Mouse (Mus musculus) cortical plate, adult 2 months (tissue): Measurements from ENCODE around the gene Snrpc. TPM values are rescaled to one million over a fixed set of nuclear protein-coding genes. Genes with fewer than 3 reads are reported as not detected.

ENCODE experiments used
- H3K27ac ChIP-seq: fragments of 200-500 bp; 2 replicates; pipeline ENCODE4 v1.5.1; 2012; ENCODE audit warnings: low read length, control low read depth, inconsistent platforms; ENCODE audit not compliant: insufficient read depth
- H3K4me1 ChIP-seq: fragments of 200-500 bp; 2 replicates; pipeline ENCODE4 v1.6.1; 2011; ENCODE audit warnings: low read length; ENCODE audit not compliant: control insufficient read depth, insufficient read depth
- H3K4me3 ChIP-seq: fragments of 200-500 bp; 2 replicates; pipeline ENCODE4 v1.5.1; 2011; ENCODE audit warnings: mild to moderate bottlenecking, low read length, control low read depth; ENCODE audit not compliant: insufficient read depth
- CTCF ChIP-seq: fragments of 200-500 bp; IDR thresholded peaks from 2 replicates; pipeline ENCODE4 v1.5.1; 2011; ENCODE audit warnings: mild to moderate bottlenecking, control low read depth, low read length; ENCODE audit not compliant: insufficient read depth; ENCODE audit errors: extremely low read depth
- POLR2A ChIP-seq: fragments of 200-500 bp; IDR thresholded peaks from 2 replicates; pipeline ENCODE4 v1.6.1; 2011; ENCODE audit warnings: mild to moderate bottlenecking, low read length, control low read depth; ENCODE audit not compliant: insufficient read depth; ENCODE audit errors: extremely low read depth
- polyA plus RNA-seq: library from polyadenylated mRNA; depleted of rRNA; stranded (reverse); fragments of >200 nt; gene quantifications from 2 replicates; pipeline ENCODE4 v1.2.3, GENCODE M21; 2012

The Snrpc gene
- polyA plus RNA-seq, 1 experiment = 69.2 TPM

DNA sequence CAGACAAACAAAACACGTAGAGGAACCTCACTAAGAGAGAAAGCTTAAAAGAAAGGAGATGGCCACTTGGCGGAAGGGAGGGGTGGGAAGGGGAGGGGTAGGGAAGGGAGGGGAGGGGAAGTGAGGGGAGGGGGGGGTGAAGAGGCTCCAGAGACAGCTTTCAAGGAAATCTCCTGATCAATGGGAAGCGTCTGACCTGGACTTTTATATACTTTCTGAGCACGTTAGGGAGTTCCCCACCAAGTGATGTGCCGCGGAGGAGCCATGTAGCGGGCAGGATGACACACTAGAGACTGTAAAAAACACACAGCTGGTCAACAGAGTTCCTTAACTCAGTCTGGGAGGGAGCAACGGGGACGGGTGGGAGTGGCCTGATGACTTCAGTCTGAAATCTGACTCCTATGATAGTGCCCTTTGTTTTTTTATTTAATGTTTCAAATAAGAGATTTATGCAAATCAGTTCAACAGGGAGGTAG lies 11.0 kb upstream of the Snrpc start:
- no peak overlapping the region for H3K27ac ChIP-seq
- TF ChIP-seq POLR2A (no peak), CTCF (no peak)
- no peaks in the 10 kb centered on the region for H3K4me1 ChIP-seq
- H3K4me3 ChIP-seq = no peak overlapping the region

DNA sequence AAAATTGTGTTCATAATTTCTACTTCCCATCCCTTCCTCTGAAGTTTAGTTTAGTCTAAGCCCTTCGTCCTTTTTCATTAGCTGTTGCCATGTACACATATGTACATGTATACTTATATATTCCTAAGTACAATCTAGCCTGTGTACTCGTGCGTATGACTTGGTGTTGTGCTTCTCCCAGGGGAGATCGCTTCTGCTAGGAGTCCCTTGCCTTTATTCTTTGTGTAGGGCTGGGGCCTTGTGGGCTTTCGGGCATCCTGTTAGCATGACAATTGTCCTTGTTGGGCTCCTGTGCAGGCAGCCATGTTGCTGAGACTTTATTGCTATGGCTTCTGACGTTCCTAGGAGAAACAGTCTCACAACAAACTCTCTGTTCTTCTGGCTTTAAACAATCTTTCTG lies 10.4 kb upstream of the Snrpc start:
- TF ChIP-seq CTCF = no peak
- TF ChIP-seq POLR2A = no peak
- Histone ChIP-seq H3K27ac (no peak overlapping the region), H3K4me1 (no peaks in the 10 kb centered on the region), H3K4me3 (no peak overlapping the region)

DNA sequence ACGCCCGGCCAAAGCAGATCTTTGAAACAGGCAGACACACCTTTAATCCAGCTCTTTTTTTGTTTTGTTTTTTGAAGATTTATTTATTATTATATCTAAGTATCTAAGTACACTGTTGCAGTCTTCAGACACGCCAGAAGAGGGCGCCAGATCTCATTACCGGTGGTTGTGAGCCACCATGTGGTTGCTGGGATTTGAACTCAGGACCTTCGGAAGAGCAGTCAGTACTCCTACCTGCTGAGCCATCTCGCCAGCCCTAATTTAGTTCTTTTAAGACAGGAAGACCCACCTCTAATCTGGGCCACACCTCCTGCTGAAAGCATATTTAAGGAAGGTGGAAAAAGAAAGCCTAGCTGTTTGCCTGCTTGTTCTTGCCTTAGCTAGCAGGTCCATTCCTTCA lies 7.5 kb upstream of the Snrpc start:
- no peak overlapping the region for H3K27ac ChIP-seq
- TF ChIP-seq POLR2A (no peak), CTCF (0 out of 2 replicates have a peak, but pooled peaks have one; percentile 16)
- H3K4me1 ChIP-seq = no peaks in the 10 kb centered on the region
- H3K4me3 ChIP-seq = no peak overlapping the region

DNA sequence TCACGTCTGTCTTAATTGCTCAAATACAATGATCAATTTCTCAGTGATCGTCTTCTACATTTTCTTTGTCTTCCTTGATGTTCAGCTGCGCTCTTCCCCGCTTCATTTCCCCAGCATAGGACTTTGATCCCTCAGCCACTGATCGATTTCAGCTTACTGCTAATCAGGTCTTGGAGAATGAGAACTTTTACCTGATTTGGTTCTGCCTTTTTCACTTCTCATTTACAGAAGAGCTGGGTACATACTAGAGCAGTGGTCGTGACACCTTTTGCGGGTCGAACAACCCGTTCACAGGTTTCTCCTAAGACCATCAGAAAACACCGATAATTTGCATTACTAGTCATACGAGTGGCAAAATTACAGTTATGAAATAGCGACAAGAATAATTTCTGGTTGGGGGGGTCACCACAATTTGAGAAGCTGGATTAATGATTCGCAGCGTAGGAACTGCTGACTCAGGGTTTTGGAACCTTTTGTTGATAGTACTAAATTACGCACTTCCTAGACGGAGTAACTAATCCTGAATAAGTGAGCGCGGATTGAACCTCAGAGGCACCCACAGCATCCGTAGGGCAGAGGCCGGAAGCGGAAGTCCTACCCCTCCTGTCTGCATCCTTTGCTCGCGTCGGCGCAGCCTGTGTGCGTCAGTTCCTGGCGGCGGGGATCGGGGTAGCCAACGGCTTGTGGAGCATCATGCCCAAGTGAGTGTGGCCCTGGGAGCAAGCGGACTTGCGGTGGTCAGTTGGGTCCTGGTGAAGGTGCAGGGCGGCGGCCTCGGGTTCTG lies 1.7 kb downstream of the Snrpc start:
- Histone ChIP-seq H3K4me1 (no peaks in the 10 kb centered on the region), H3K27ac (peak overlapping the region; percentile 33; the same call in 1 of the 2 replicates), H3K4me3 (peak overlapping the region; percentile 61)
- TF ChIP-seq CTCF (no peak), POLR2A (peak; percentile 71; the same call in 1 of the 2 replicates)

DNA sequence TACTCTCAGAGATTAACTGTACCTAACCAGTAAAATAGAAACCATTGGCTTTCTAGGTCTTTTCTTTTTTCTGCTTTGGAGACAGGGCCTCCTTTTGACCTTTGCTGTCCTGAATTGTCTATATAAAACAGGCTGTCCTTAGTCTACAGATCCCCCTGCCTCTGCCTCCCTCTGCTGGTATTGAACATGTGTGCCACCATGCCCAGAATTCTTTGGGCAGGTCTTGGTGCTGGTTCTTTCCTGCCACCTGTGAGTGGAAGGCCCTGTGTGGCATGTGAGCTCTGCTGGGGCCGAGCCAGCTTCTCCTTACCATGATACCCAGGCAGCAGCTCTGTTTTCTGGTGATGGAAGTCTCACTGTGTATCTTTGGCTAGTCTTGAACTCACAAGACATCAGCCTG lies 10.4 kb downstream of the Snrpc start:
- no peak overlapping the region for H3K4me3 ChIP-seq
- H3K27ac ChIP-seq = no peak overlapping the region
- no peaks in the 10 kb centered on the region for H3K4me1 ChIP-seq
- TF ChIP-seq CTCF = no peak
- TF ChIP-seq POLR2A = no peak

DNA sequence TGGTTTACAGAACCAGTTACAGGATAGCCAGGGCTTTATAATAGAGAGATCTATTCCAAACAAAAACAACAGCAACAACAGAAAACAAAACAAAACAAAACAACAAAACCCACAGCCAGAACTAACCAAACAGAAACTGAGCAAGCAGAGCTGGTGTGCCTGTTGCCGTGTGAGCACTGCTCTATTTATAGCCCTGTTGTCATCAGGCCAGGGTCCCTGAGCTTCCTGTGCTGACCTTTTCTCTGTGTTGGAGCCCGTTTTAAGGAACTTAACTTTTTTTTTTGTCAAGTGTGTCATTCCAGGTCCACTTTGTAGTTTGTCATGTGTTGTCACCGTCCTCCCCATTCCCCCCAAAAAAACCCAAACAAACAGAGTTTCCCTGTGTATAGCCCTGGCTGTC lies 13.1 kb downstream of the Snrpc start:
- no peaks in the 10 kb centered on the region for H3K4me1 ChIP-seq
- no peak for TF ChIP-seq POLR2A
- no peak for TF ChIP-seq CTCF
- no peak overlapping the region for H3K27ac ChIP-seq
- no peak overlapping the region for H3K4me3 ChIP-seq

DNA sequence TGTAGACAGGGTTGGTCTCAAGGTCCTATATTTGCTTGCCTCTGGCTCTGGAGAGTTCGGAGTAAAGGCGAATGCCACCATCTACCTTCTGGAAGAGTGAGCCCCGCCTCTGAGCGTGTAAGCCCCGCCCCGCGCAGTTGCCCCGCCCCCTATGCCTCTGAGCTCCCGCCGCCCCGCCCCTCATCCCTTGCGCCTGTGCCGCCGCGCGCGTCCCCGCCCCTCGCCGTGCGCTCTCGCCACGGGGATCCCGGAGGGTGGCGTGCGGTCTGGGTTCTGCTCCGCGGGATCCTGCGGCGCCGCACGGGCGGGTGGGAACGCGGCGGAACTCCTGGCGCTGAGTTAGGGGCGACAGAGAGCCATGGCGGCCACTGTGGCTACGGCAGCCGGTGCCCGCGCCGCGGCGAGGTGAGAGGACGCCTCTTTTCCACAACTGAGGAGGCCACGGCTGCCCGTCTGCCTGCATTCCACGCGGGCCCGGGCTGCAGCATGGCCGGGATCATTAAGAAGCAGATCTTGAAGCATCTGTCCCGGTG lies 18.4 kb downstream of the Snrpc start, which contains the start of gene Uhrf1bp1:
Uhrf1bp1 (plus strand) TSS at position 177 of the 533 bp plus-strand sequence.
- peak; percentile 48; the same call in 1 of the 2 replicates for TF ChIP-seq POLR2A
- TF ChIP-seq CTCF = no peak

DNA sequence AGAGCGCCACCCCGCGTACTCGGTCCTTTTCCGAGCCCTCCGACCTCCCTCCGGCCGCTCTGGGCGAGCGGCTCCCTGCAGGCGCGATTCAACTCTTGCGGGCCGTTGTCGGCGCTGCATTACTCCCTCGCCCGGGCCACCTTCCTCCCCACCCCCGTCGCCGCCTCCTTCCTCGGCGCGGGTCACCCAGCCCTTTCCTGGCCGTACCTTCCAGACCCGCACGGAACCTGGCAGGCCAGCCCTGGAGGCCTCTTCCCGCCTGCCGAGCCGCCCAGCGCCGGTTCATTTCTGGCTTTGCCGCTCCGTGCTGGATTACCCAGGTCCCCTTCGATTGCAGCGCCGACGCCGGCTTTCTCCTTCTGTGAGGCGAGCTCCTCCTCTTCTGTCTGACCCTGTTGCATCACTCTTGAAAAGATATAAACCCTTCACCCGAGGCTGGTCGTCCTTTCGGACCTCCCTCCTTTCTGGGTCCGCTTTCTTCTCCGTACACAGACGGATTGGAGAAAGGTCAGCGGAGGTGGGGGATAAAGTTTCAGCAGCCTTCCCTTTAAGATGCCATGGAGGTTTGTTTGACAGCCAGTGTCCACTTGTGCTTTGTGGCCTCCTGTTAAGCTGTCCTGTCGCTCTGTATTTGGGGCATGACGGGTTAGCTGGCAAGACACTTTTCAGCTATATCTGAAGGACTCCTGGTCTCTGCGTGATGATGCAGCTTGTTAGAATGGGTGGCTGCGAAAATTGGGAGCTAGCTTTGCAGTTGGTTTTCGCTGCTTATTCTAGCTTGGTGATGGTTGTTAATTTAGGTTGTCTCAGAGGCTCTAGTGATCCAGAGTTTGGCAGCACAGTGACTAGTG lies 19.1 kb downstream of the Snrpc start:
- Histone ChIP-seq H3K27ac (0 out of 2 replicates have a peak overlapping the region, but pooled peaks have one; percentile 30), H3K4me3 (peak overlapping the region; percentile 71), H3K4me1 (peaks cover 5% of the 10 kb centered on the region; the same call in 1 of the 2 replicates)
- TF ChIP-seq CTCF (no peak), POLR2A (no peak)

More for the DNA sequence above, 18.4 kb downstream of the Snrpc start, which contains the start of gene Uhrf1bp1:
- Histone ChIP-seq H3K27ac (0 out of 2 replicates have a peak within 1 kb of the TSS, but pooled peaks have one; percentile 30), H3K4me1 (peaks cover 5% of the 10 kb centered on the region; the same call in 1 of the 2 replicates), H3K4me3 (peak within 1 kb of the TSS; percentile 71)
